ENCODE assay signal across 7 mouse cellular contexts in the genomic region with DNA sequence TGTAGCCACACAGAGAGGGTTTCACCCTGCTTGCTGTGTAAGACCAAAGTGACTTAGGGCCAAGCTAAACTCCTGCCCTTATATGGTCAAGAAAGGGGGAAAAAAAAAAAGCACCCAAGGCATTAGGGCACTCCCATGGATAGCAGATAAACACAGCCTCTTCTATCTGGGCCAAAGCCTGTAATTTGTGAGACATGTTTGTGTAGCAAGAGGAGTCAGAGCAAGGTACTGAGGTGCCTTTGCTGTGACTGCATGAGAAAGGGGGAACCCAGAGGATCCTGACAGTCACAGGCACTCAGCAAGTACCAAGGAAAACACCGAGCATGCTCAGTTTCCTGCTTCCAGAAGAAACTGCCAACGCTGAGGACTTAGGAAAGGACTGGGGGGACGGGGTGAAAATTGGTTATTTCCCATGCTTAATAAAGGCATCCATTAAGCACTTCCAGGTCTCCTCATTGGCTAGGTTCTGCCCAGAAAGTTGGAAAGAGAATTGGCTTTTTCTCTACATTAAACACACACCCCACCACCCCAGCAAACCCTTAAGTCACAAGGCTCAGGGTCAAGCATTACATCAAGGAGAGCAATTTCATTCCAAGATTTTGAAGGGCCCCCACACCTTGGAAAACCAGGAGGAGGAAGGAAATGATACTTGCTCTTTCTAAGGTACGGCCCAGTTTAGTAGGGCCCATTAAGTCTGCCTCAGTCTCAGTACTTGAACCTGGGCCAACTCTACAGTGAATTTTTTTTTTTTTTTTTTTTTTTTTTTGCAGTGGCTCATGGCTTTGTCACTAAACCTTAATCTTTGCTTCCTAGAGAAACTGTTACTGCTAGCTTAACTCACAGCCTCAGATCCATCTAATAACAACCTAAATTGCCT. TPM values are rescaled to one million over a fixed set of nuclear protein-coding genes. Genes with fewer than 3 reads are reported as not detected.
DNase-seq lines count a peak whose midpoint lies in the region; ATAC-seq and TF ChIP-seq lines count a peak whose summit lies in the region.

No protein-coding gene starts in this region.

- no peaks in the 10 kb centered on the region for H3K27me3 ChIP-seq in ES-Bruce4 (ENCODE audit: control insufficient read depth, insufficient read depth, low read length, poor library complexity, severe bottlenecking)
- H3K27me3 ChIP-seq in heart, embryonic 13.5 days (replicated peaks) = no peaks in the 10 kb centered on the region
- H3K27me3 ChIP-seq in liver, embryonic 13.5 days = peaks cover 18% of the 10 kb centered on the region
- H3K27me3 ChIP-seq in stomach, embryonic 15.5 days (replicated peaks) = no peaks in the 10 kb centered on the region

- no peak overlapping the region for H3K4me3 ChIP-seq in ES-Bruce4 (ENCODE audit: low read depth, low read length)
- peak overlapping the region; percentile 93 for H3K4me3 ChIP-seq in heart, embryonic 13.5 days
- peak overlapping the region; percentile 95 for H3K4me3 ChIP-seq in liver, embryonic 13.5 days (replicated peaks)
- H3K4me3 ChIP-seq in stomach, embryonic 15.5 days (replicated peaks) = peak overlapping the region; percentile 81

- peak; percentile 58 for DNase-seq in 3T3-L1 (ENCODE audit: low read depth, low spot score)
- peak; percentile 57 for DNase-seq in liver, embryonic 13.5 days
- no peak for DNase-seq in urinary bladder, postnatal 14 days (ENCODE audit: low spot score)

- no peaks in the 10 kb centered on the region for H3K9me3 ChIP-seq in ES-Bruce4 (replicated peaks; ENCODE audit: control insufficient read depth, insufficient read depth, low read length, poor library complexity, severe bottlenecking)
- no peaks in the 10 kb centered on the region for H3K9me3 ChIP-seq in heart, embryonic 13.5 days
- no peaks in the 10 kb centered on the region for H3K9me3 ChIP-seq in liver, embryonic 13.5 days (replicated peaks)
- H3K9me3 ChIP-seq in stomach, embryonic 15.5 days = no peaks in the 10 kb centered on the region

- WGBS in heart, embryonic 13.5 days = 24% methylated on average over 4 of the region's 4 CpGs
- 28% methylated on average over 4 of the region's 4 CpGs for WGBS in liver, embryonic 13.5 days (ENCODE audit: insufficient replicate concordance)
- 27% methylated on average over 4 of the region's 4 CpGs for WGBS in stomach, embryonic 15.5 days

- no peak for TF ChIP-seq POLR2A in ES-Bruce4 (IDR thresholded peaks at IDR 0.05; ENCODE audit: insufficient read depth, low read length)

- no peak for TF ChIP-seq EP300 in ES-Bruce4 (IDR thresholded peaks at IDR 0.05; ENCODE audit: insufficient read depth, low read depth, low read length)

- H3K4me1 ChIP-seq in ES-Bruce4 (ENCODE audit: control insufficient read depth, insufficient read depth, low read length) = no peaks in the 10 kb centered on the region
- peaks cover 88% of the 10 kb centered on the region for H3K4me1 ChIP-seq in heart, embryonic 13.5 days
- peaks cover 82% of the 10 kb centered on the region for H3K4me1 ChIP-seq in liver, embryonic 13.5 days (replicated peaks)
- peaks cover 52% of the 10 kb centered on the region for H3K4me1 ChIP-seq in stomach, embryonic 15.5 days

- H3K4me2 ChIP-seq in heart, embryonic 13.5 days = peak overlapping the region; percentile 93
- peak overlapping the region; percentile 78 for H3K4me2 ChIP-seq in liver, embryonic 13.5 days
- peak overlapping the region; percentile 84 for H3K4me2 ChIP-seq in stomach, embryonic 15.5 days

- peaks cover under 1% of the 10 kb centered on the region for H3K36me3 ChIP-seq in ES-Bruce4 (ENCODE audit: control insufficient read depth, insufficient read depth, low read length, poor library complexity, severe bottlenecking)
- H3K36me3 ChIP-seq in heart, embryonic 13.5 days = peaks cover 83% of the 10 kb centered on the region
- H3K36me3 ChIP-seq in liver, embryonic 13.5 days = peaks cover 18% of the 10 kb centered on the region
- peaks cover 8% of the 10 kb centered on the region for H3K36me3 ChIP-seq in stomach, embryonic 15.5 days

- H3K27ac ChIP-seq in ES-Bruce4 (ENCODE audit: insufficient read depth, low read length) = no peak overlapping the region
- peak overlapping the region; percentile 100 for H3K27ac ChIP-seq in heart, embryonic 13.5 days (replicated peaks)
- peak overlapping the region; percentile 99 for H3K27ac ChIP-seq in liver, embryonic 13.5 days
- H3K27ac ChIP-seq in stomach, embryonic 15.5 days = peak overlapping the region; percentile 79

- ATAC-seq in heart, embryonic 13.5 days (ENCODE audit: extremely low read depth, insufficient number of reproducible peaks, low FRiP score, low TSS enrichment) = no peak
- ATAC-seq in liver, embryonic 13.5 days (ENCODE audit: low read depth) = peak; percentile 22
- no peak for ATAC-seq in stomach, embryonic 15.5 days (ENCODE audit: insufficient read depth, low FRiP score, low read depth)
- ATAC-seq in megakaryocyte progenitor cell, adult 5-6 weeks (replicated peaks; ENCODE audit: poor library complexity) = no peak

- H3K9ac ChIP-seq in ES-Bruce4 (ENCODE audit: low read depth, poor library complexity, severe bottlenecking) = peak overlapping the region; percentile 92
- peak overlapping the region; percentile 100 for H3K9ac ChIP-seq in heart, embryonic 13.5 days
- H3K9ac ChIP-seq in liver, embryonic 13.5 days = peak overlapping the region; percentile 96
- H3K9ac ChIP-seq in stomach, embryonic 15.5 days = 0 out of 2 replicates have a peak overlapping the region, but pooled peaks have one; percentile 1

- no peak for TF ChIP-seq CTCF in ES-Bruce4 (IDR thresholded peaks at IDR 0.05; ENCODE audit: low read depth, low read length)

RNA-seq across cellular contexts. Expression of gene Tpm1, which starts 8.0 kb away (rescaled TPM):
- 1,516 and 1,556 TPM in 2 replicates for polyA plus RNA-seq in ES-Bruce4 (2011; ENCODE audit: insufficient read depth, insufficient read length, low read depth, missing spikeins)
- polyA plus RNA-seq in heart, embryonic 13.5 days (2015; fragmentation: Nextera tagmentation; extraction: Ambion mirVana) = 3,954 and 4,354 TPM in 2 replicates
- polyA plus RNA-seq in liver, embryonic 13.5 days (2015; fragmentation: Nextera tagmentation; extraction: Ambion mirVana) = 168 and 198 TPM in 2 replicates
- 1,038 and 1,102 TPM in 2 replicates for polyA plus RNA-seq in stomach, embryonic 15.5 days (2015; fragmentation: Nextera tagmentation; extraction: Ambion mirVana)
- total RNA-seq in megakaryocyte progenitor cell, adult 5-6 weeks (2015) = 33.1 and 43.8 TPM in 2 replicates
- 47.0 and 50.4 TPM in 2 replicates for total RNA-seq in megakaryocyte progenitor cell, adult 5-6 weeks (2017)

Comparison
In these comparisons a context has a peak if more than half of its experiments do, and no peak if none do; other contexts are left out.
1. H3K9ac ChIP-seq: peak in every context shown above with its lines; median percentile 100 in heart, embryonic 13.5 days; 96 in liver, embryonic 13.5 days; 92 in ES-Bruce4; 1 in stomach, embryonic 15.5 days.